In genomic region chr16:26384112-26384649, GRCm38 (mm10) we compare ENCODE assay signal across 28 mouse cellular contexts. TPM values are rescaled to one million over a fixed set of nuclear protein-coding genes. Genes with fewer than 3 reads are reported as not detected.
DNase-seq lines count a peak whose midpoint lies in the region; ATAC-seq and TF ChIP-seq lines count a peak whose summit lies in the region.
"Had no signal": no experiment of that assay in that cellular context is flagged by ENCODE, and none has a peak within 500 bp of the region (broad histone marks: within the 10 kb centered on the region; RNA-seq: fewer than 3 reads in every experiment).

No protein-coding gene starts in this region.

- no peak overlapping the region for H3K4me2 ChIP-seq in liver, embryonic 13.5 days
- H3K4me2 ChIP-seq: embryonic facial prominence, embryonic 13.5 days; heart, embryonic 13.5 days; hindbrain, embryonic 14.5 days; limb, embryonic 12.5 days; neural tube, embryonic 13.5 days had no signal

- 19% methylated on average over 5 of the region's 5 CpGs for WGBS in thymus, adult 2 months
- WGBS in liver, embryonic 13.5 days (ENCODE audit: insufficient replicate concordance): 45% methylated on average over 5 of the region's 5 CpGs

- H3K9me3 ChIP-seq in liver, embryonic 13.5 days (replicated peaks): no peaks in the 10 kb centered on the region
- H3K9me3 ChIP-seq: embryonic facial prominence, embryonic 13.5 days; heart, embryonic 13.5 days; limb, embryonic 12.5 days; midbrain, embryonic 10.5 days; neural tube, embryonic 13.5 days had no signal

- DNase-seq in thymus, postnatal 0 days (ENCODE audit: low spot score): peak; percentile 40
- DNase-seq in thymus, adult 2 months: no peak
- DNase-seq in c-Kit-positive CD71-negative TER-119-negative erythroid progenitor cells, embryonic 14.5 days (ENCODE audit: low read depth): peak; percentile 1
- DNase-seq in liver, embryonic 13.5 days: no peak
- no peak for DNase-seq in left cerebral cortex, adult 9 months (ENCODE audit: low spot score in 2 of 2)
- DNase-seq in cerebellum, postnatal 14 days: no peak
- DNase-seq: adrenal gland, postnatal 25 days; cerebellum, adult 18-20 months; cerebellum, postnatal 36 days; forebrain, postnatal 0 days; heart, postnatal 10 days; kidney, adult 9 months; kidney, postnatal 25 days; lung, adult 18-20 months had no signal

- peak; percentile 69 for ATAC-seq in liver, embryonic 13.5 days (ENCODE audit: low read depth)
- ATAC-seq in megakaryocyte progenitor cell, adult 5-6 weeks (replicated peaks; ENCODE audit: poor library complexity): peak; percentile 96
- ATAC-seq in erythroblast, adult 5-6 weeks (replicated peaks; ENCODE audit: low FRiP score, poor library complexity, severe bottlenecking): no peak
- ATAC-seq: CD4-positive, CD25-positive, alpha-beta regulatory T cell, adult 4 months; forebrain, postnatal 0 days; intestine, postnatal 0 days; lung, postnatal 0 days had no signal

- no peaks in the 10 kb centered on the region for H3K4me1 ChIP-seq in thymus, adult 2 months (replicated peaks; ENCODE audit: control insufficient read depth, insufficient read depth, low read length)
- no peaks in the 10 kb centered on the region for H3K4me1 ChIP-seq in liver, embryonic 13.5 days (replicated peaks)
- H3K4me1 ChIP-seq: embryonic facial prominence, embryonic 13.5 days; heart, embryonic 13.5 days; limb, embryonic 12.5 days; midbrain, embryonic 10.5 days; neural tube, embryonic 13.5 days had no signal

- no peaks in the 10 kb centered on the region for H3K27me3 ChIP-seq in thymus, adult 2 months (ENCODE audit: control insufficient read depth, insufficient read depth, low read length)
- H3K27me3 ChIP-seq in liver, embryonic 13.5 days: no peaks in the 10 kb centered on the region
- H3K27me3 ChIP-seq: embryonic facial prominence, embryonic 13.5 days; heart, embryonic 13.5 days; limb, embryonic 12.5 days; neural tube, embryonic 13.5 days had no signal

- no peaks in the 10 kb centered on the region for H3K36me3 ChIP-seq in thymus, adult 2 months (ENCODE audit: control insufficient read depth, insufficient read depth, low read length)
- no peaks in the 10 kb centered on the region for H3K36me3 ChIP-seq in liver, embryonic 13.5 days
- H3K36me3 ChIP-seq: embryonic facial prominence, embryonic 13.5 days; heart, embryonic 13.5 days; limb, embryonic 12.5 days; midbrain, embryonic 10.5 days; neural tube, embryonic 13.5 days had no signal

- TF ChIP-seq CTCF in thymus, adult 2 months (IDR thresholded peaks at IDR 0.05; ENCODE audit: borderline replicate concordance, control insufficient read depth, extremely low read depth, insufficient read depth, low read length, poor library complexity): no peak

- no peak for TF ChIP-seq POLR2A in thymus, adult 2 months (IDR thresholded peaks at IDR 0.05; ENCODE audit: control insufficient read depth, extremely low read depth, insufficient read depth, low read length, poor library complexity)

- H3K27ac ChIP-seq in thymus, adult 2 months (ENCODE audit: control insufficient read depth, insufficient read depth, low read length): no peak overlapping the region
- H3K27ac ChIP-seq in liver, embryonic 13.5 days: no peak overlapping the region; the same call in 1 of the 2 replicates
- H3K27ac ChIP-seq: embryonic facial prominence, embryonic 13.5 days; heart, embryonic 13.5 days; hindbrain, embryonic 14.5 days; limb, embryonic 12.5 days; macrophage; midbrain, embryonic 10.5 days; neural tube, embryonic 13.5 days had no signal

- no peak overlapping the region for H3K9ac ChIP-seq in liver, embryonic 13.5 days
- H3K9ac ChIP-seq: embryonic facial prominence, embryonic 13.5 days; forebrain, postnatal 0 days; heart, embryonic 13.5 days; hindbrain, embryonic 14.5 days; limb, embryonic 12.5 days; neural tube, embryonic 13.5 days had no signal

- no peak overlapping the region for H3K4me3 ChIP-seq in thymus, adult 2 months (ENCODE audit: control insufficient read depth, insufficient read depth, low read length)
- no peak overlapping the region for H3K4me3 ChIP-seq in liver, embryonic 13.5 days (replicated peaks)
- H3K4me3 ChIP-seq: embryonic facial prominence, embryonic 13.5 days; erythroblast, embryonic 14.5 days; heart, embryonic 13.5 days; limb, embryonic 12.5 days; midbrain, embryonic 10.5 days; myocyte; neural tube, embryonic 13.5 days had no signal

RNA-seq across cellular contexts. Expression of gene Cldn1, which starts 12.5 kb away (rescaled TPM):
- polyA plus RNA-seq in thymus, postnatal 0 days (2015; fragmentation: Nextera tagmentation; extraction: Ambion mirVana): 3.5 and 4.3 TPM in 2 replicates
- polyA plus RNA-seq in thymus, adult 2 months (2012; rRNA removed): 7.8 and 10.5 TPM in 2 replicates
- polyA plus RNA-seq in liver, embryonic 13.5 days (2015; fragmentation: Nextera tagmentation; extraction: Ambion mirVana): 17.8 and 24.3 TPM in 2 replicates
- 0.71 and 0.91 TPM in 2 replicates for total RNA-seq in megakaryocyte progenitor cell, adult 5-6 weeks (2015)
- 0.17 and 0.91 TPM in 2 replicates for total RNA-seq in megakaryocyte progenitor cell, adult 5-6 weeks (2017)
- 6.0 and 6.1 TPM in 2 replicates for total RNA-seq in erythroblast, adult 5-6 weeks (2015; ENCODE audit: low replicate concordance)
- total RNA-seq in erythroblast, adult 5-6 weeks (2017; ENCODE audit: low replicate concordance): 1.8 and 2.0 TPM in 2 replicates
- polyA plus RNA-seq: CD4-positive, CD25-positive, alpha-beta regulatory T cell, adult 4 months; erythroblast, embryonic 14.5 days had no signal

Comparison
In these comparisons a context has a peak if more than half of its experiments do, and no peak if none do; other contexts are left out.
1. DNase-seq: peak in thymus, postnatal 0 days (single experiment) and c-Kit-positive CD71-negative TER-119-negative erythroid progenitor cells, embryonic 14.5 days (single experiment); none in thymus, adult 2 months (single experiment), liver, embryonic 13.5 days (single experiment), left cerebral cortex, adult 9 months (0 of 2) and cerebellum, postnatal 14 days (0 of 2).